Mouse (Mus musculus) CH12.LX (cell line): ENCODE measurements around the gene B3gnt8. TPM values are rescaled to one million over a fixed set of nuclear protein-coding genes. Genes with fewer than 3 reads are reported as not detected.

Source experiments
- DNase-seq: peaks from one replicate; pipeline ENCODE4 v3.0.0-alpha.2; 2013; ENCODE audit errors: extremely low read depth
- H3K27ac ChIP-seq: 2 replicates; pipeline ENCODE4 v1.5.1; 2012; ENCODE audit warnings: low read depth, mild to moderate bottlenecking, control low read depth, moderate library complexity; ENCODE audit not compliant: insufficient read depth
- H3K27me3 ChIP-seq: replicated peaks from 2 replicates; pipeline ENCODE3; 2012; ENCODE audit warnings: inconsistent platforms
- H3K36me3 ChIP-seq, 2 experiments: replicated peaks in 1 of 2; 2 replicates each; pipeline versions ENCODE3 to v1.6.1; 2012; ENCODE audit warnings: inconsistent platforms in 1 of 2, low read length in 1 of 2, mild to moderate bottlenecking in 1 of 2, mixed read lengths in 1 of 2, moderate library complexity in 1 of 2; ENCODE audit not compliant: control insufficient read depth in 1 of 2, insufficient read depth in 1 of 2
- H3K4me1 ChIP-seq, 2 experiments: 2 replicates each; pipeline ENCODE4 v1.6.1; 2012; ENCODE audit warnings: inconsistent platforms in 1 of 2, moderate library complexity in 1 of 2; ENCODE audit not compliant: insufficient read depth in 2 of 2, control insufficient read depth in 1 of 2
- H3K4me2 ChIP-seq: 2 replicates; pipeline ENCODE4 v1.6.1; 2012; ENCODE audit warnings: low read depth, mild to moderate bottlenecking, control low read depth; ENCODE audit not compliant: poor library complexity, insufficient read depth, severe bottlenecking
- H3K4me3 ChIP-seq, 3 experiments: fragments of 150-350 bp in 1 of 3; sonication (generic) in 1 of 3; replicated peaks in 1 of 3; 2 replicates each; pipeline versions ENCODE3 to v1.5.1; 2011 to 2012; ENCODE audit warnings: low read depth in 2 of 3, low read length in 2 of 3, mild to moderate bottlenecking in 2 of 3, moderate library complexity in 2 of 3, control low read depth in 1 of 3, improper control_type of control experiment in 1 of 3, inconsistent platforms in 1 of 3, mixed read lengths in 1 of 3; ENCODE audit not compliant: poor library complexity in 1 of 3
- H3K79me2 ChIP-seq: replicated peaks from 2 replicates; pipeline ENCODE4 v1.6.1; 2012; ENCODE audit warnings: mild to moderate bottlenecking, moderate library complexity; ENCODE audit not compliant: control insufficient read depth, poor library complexity, insufficient read depth, severe bottlenecking; ENCODE audit errors: extremely low read depth
- H3K9ac ChIP-seq: 2 replicates; pipeline ENCODE4 v1.6.1; 2012; ENCODE audit warnings: low read depth, mild to moderate bottlenecking, control low read depth, moderate library complexity; ENCODE audit not compliant: insufficient read depth
- H3K9me3 ChIP-seq: replicated peaks from 2 replicates; pipeline ENCODE3; 2012; ENCODE audit warnings: low read length, inconsistent platforms, mixed read lengths
- BHLHE40 ChIP-seq: IDR thresholded peaks from 2 replicates; pipeline ENCODE4 v1.6.1; 2011; ENCODE audit warnings: mild to moderate bottlenecking, low read depth, low read length, improper control_type of control experiment
- CHD1 ChIP-seq: IDR thresholded peaks from 2 replicates; pipeline ENCODE4 v1.6.1; 2012; ENCODE audit warnings: low read depth, low read length, improper control_type of control experiment, inconsistent platforms
- CHD2 ChIP-seq: IDR thresholded peaks from 2 replicates; pipeline ENCODE4 v1.6.1; 2011; ENCODE audit warnings: low read length, improper control_type of control experiment
- CTCF ChIP-seq, 2 experiments: IDR thresholded peaks in 1 of 2; conservative IDR thresholded peaks in 1 of 2; 2 replicates each; pipeline ENCODE4 v1.5.1; 2011 to 2012; ENCODE audit warnings: low read depth in 2 of 2, low read length in 2 of 2, improper control_type of control experiment in 1 of 2, inconsistent platforms in 1 of 2, mild to moderate bottlenecking in 1 of 2, moderate library complexity in 1 of 2
- ETS1 ChIP-seq: conservative IDR thresholded peaks from 2 replicates; pipeline ENCODE4 v1.6.1; 2012; ENCODE audit warnings: low read depth, mild to moderate bottlenecking, inconsistent platforms, low read length, improper control_type of control experiment, moderate library complexity
- GABPA ChIP-seq: IDR thresholded peaks from 2 replicates; pipeline ENCODE4 v1.6.1; 2012; ENCODE audit warnings: low read depth, low read length, improper control_type of control experiment, inconsistent platforms; ENCODE audit not compliant: insufficient replicate concordance
- HCFC1 ChIP-seq: IDR thresholded peaks from 2 replicates; pipeline ENCODE4 v1.6.1; 2012; ENCODE audit warnings: low read depth, mild to moderate bottlenecking, inconsistent platforms, low read length, improper control_type of control experiment
- JUN ChIP-seq: IDR thresholded peaks from 2 replicates; pipeline ENCODE4 v1.6.1; 2011; ENCODE audit warnings: low read depth, mild to moderate bottlenecking, low read length, improper control_type of control experiment, moderate library complexity; ENCODE audit not compliant: insufficient read depth
- JUND ChIP-seq: conservative IDR thresholded peaks from 2 replicates; pipeline ENCODE4 v1.6.1; 2011; ENCODE audit warnings: low read depth, low read length, improper control_type of control experiment
- MAX ChIP-seq: IDR thresholded peaks from 2 replicates; pipeline ENCODE4 v1.6.1; 2011; ENCODE audit warnings: low read length, improper control_type of control experiment
- MAZ ChIP-seq: IDR thresholded peaks from 2 replicates; pipeline ENCODE4 v1.6.1; 2012; ENCODE audit warnings: low read depth, mild to moderate bottlenecking, inconsistent platforms, low read length, improper control_type of control experiment, moderate library complexity
- MEF2A ChIP-seq: IDR thresholded peaks from 2 replicates; pipeline ENCODE4 v1.6.1; 2014; ENCODE audit warnings: low read depth, mild to moderate bottlenecking, inconsistent platforms, low read length, improper control_type of control experiment, borderline replicate concordance
- NELFE ChIP-seq: IDR thresholded peaks from 2 replicates; pipeline ENCODE4 v1.6.1; 2011; ENCODE audit warnings: low read depth, low read length, improper control_type of control experiment
- NRF1 ChIP-seq: IDR thresholded peaks from 2 replicates; pipeline ENCODE4 v1.6.1; 2014; ENCODE audit warnings: low read depth, mild to moderate bottlenecking, inconsistent platforms, low read length, improper control_type of control experiment, moderate library complexity
- PAX5 ChIP-seq: IDR thresholded peaks from 2 replicates; pipeline ENCODE4 v1.6.1; 2012; ENCODE audit warnings: low read length, inconsistent platforms, mixed read lengths
- POLR2A ChIP-seq: IDR thresholded peaks from 2 replicates; pipeline ENCODE4 v1.6.1; 2011; ENCODE audit warnings: low read depth, mild to moderate bottlenecking, improper control_type of control experiment, low read length
- POLR2AphosphoS2 ChIP-seq: IDR thresholded peaks from 2 replicates; pipeline ENCODE4 v1.6.1; 2011; ENCODE audit warnings: low read depth, low read length, improper control_type of control experiment
- RAD21 ChIP-seq: IDR thresholded peaks from 2 replicates; pipeline ENCODE4 v1.6.1; 2011; ENCODE audit warnings: low read depth, mild to moderate bottlenecking, low read length, improper control_type of control experiment, moderate library complexity
- RCOR1 ChIP-seq: conservative IDR thresholded peaks from 2 replicates; pipeline ENCODE4 v1.6.1; 2012; ENCODE audit warnings: low read depth, mild to moderate bottlenecking, inconsistent platforms, low read length, improper control_type of control experiment
- TBP ChIP-seq: conservative IDR thresholded peaks from 2 replicates; pipeline ENCODE4 v1.6.1; 2011; ENCODE audit warnings: low read depth, low read length, improper control_type of control experiment
- UBTF ChIP-seq: IDR thresholded peaks from 2 replicates; pipeline ENCODE4 v1.6.1; 2012; ENCODE audit warnings: low read depth, mild to moderate bottlenecking, inconsistent platforms, low read length, improper control_type of control experiment, moderate library complexity
- USF1 ChIP-seq: IDR thresholded peaks from 2 replicates; pipeline ENCODE4 v1.6.1; 2014; ENCODE audit warnings: low read depth, mild to moderate bottlenecking, inconsistent platforms, low read length, improper control_type of control experiment
- ZC3H11A ChIP-seq: IDR thresholded peaks from 2 replicates; pipeline ENCODE4 v1.6.1; 2012; ENCODE audit warnings: low read depth, mild to moderate bottlenecking, inconsistent platforms, low read length, improper control_type of control experiment
- ZKSCAN1 ChIP-seq: IDR thresholded peaks from 2 replicates; pipeline ENCODE4 v1.6.1; 2012; ENCODE audit warnings: low read depth, inconsistent platforms, low read length, improper control_type of control experiment, borderline replicate concordance
- dilution Hi-C: fragments of 300-500 bp; cut with MboI; formaldehyde crosslinking; loops from 2 replicates; pipeline ENCODE4 v1.14.3; 2020; ENCODE audit warnings: low sequenced_read_pairs; ENCODE audit not compliant: extremely low pct_unique_long_range_greater_than_20kb, extremely low pct_ligation_motif_present
- in situ Hi-C: fragments of 300-500 bp; cut with MboI; formaldehyde crosslinking; loops from 3 replicates; pipeline ENCODE4 v1.14.3; 2019; ENCODE audit warnings: low sequenced_read_pairs, low pct_ligation_motif_present, low pct_unique_long_range_greater_than_20kb, mixed read lengths
- polyA plus RNA-seq: library from polyadenylated mRNA; unstranded; fragments of >175 nt; gene quantifications from 2 replicates; pipeline ENCODE4 v1.2.1, GENCODE M21; 2012; ENCODE audit warnings: low read depth; ENCODE audit not compliant: insufficient read length
- total RNA-seq, 2 experiments: library from RNA; depleted of rRNA; stranded (reverse); fragments of 300-350 nt in 1 of 2; fragments of >200 nt in 1 of 2; gene quantifications; 2 replicates each; pipeline ENCODE4 v1.2.3; 2012 to 2014

Gene B3gnt8
- total and polyA plus RNA-seq, 3 experiments = 0.21 to 0.24 TPM; not detected in 1

DNA sequence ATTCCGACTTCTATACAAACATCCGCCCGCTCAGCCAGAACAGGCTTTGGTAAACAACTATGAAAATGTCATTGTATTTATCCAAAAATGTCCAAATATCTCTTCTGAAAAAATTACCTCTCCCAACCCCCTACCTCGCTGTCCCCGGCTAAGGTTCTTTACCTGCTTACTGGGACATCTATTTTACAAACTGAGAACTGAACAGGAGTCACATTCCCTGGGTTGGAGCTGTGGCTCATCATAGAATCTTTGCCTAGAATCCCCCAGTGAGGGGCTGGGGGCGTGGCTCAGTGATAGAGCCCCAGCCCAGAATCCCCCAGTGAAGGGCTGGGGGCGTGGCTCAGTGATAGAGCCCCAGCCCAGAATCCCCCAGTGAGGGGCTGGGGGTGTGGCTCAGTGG lies 15.0 kb upstream of the B3gnt8 start:
- Histone ChIP-seq H3K36me3 (no peaks in the 10 kb centered on the region), H3K9ac (no peak overlapping the region), H3K4me3 (no peak overlapping the region), H3K4me1 (peaks cover 0 to 13% of the 10 kb centered on the region in 2 experiments; a peak in 3 of 4 replicates), H3K27me3 (peaks cover 3% of the 10 kb centered on the region), H3K79me2 (no peaks in the 10 kb centered on the region), H3K27ac (no peak overlapping the region), H3K4me2 (no peak overlapping the region), H3K9me3 (no peaks in the 10 kb centered on the region)
- dilution Hi-C loops (no loop called here), in situ Hi-C loops (no loop called here)
- no peak for TF ChIP-seq ZKSCAN1
- TF ChIP-seq PAX5 = no peak
- no peak for TF ChIP-seq BHLHE40
- no peak for TF ChIP-seq NELFE
- no peak for TF ChIP-seq CHD2
- TF ChIP-seq HCFC1 = no peak
- TF ChIP-seq POLR2A = no peak
- no peak for TF ChIP-seq MAZ
- no peak for DNase-seq

DNA sequence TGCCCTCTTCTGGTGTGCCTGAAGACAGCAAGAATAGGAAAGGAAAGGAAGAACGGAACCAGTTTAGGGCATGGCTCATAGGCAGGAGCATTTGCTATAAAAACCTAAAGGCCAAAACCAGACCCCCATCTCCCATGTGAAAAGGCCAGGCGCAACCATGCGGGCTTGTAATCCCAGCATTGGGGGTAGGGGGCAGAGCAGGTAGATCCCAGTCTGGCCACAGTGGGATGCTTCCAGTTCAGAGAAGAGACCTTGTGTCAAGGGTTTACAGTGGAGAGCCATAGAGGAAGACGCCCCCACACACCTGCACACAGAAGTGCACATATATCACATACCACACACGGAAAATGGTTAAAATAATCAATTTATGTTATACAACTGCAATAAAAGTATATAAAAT lies 12.4 kb upstream of the B3gnt8 start:
- H3K27me3 ChIP-seq = peaks cover 7% of the 10 kb centered on the region
- peaks cover 0 to 8% of the 10 kb centered on the region in 2 experiments; a peak in 1 of 4 replicates for H3K4me1 ChIP-seq
- dilution Hi-C loops (no loop called here), in situ Hi-C loops (no loop called here)
- H3K79me2 ChIP-seq = no peaks in the 10 kb centered on the region
- H3K9me3 ChIP-seq = no peaks in the 10 kb centered on the region
- H3K4me2 ChIP-seq = no peak overlapping the region
- no peak overlapping the region for H3K9ac ChIP-seq
- TF ChIP-seq NRF1 (no peak), ETS1 (no peak), TBP (no peak), RAD21 (no peak), PAX5 (no peak), POLR2AphosphoS2 (no peak), BHLHE40 (no peak), ZC3H11A (no peak), NELFE (no peak), GABPA (no peak), JUN (no peak), CHD1 (no peak), MEF2A (no peak), RCOR1 (no peak), USF1 (no peak), CTCF (conservative IDR thresholded peaks at IDR 0.05 in 1 of 2, IDR thresholded peaks at IDR 0.05 in 1 of 2; ENCODE audit: low read depth in 2 of 2, low read length in 2 of 2) (no peak), POLR2A (no peak), JUND (no peak), UBTF (no peak), MAX (no peak)
- no peak overlapping the region for H3K4me3 ChIP-seq
- H3K27ac ChIP-seq = no peak overlapping the region
- no peaks in the 10 kb centered on the region for H3K36me3 ChIP-seq
- DNase-seq = no peak
